Mouse (Mus musculus) c-Kit-positive CD71-negative TER-119-negative erythroid progenitor cells, embryonic 14.5 days (primary cell): ENCODE results near the gene Irf2bp1.

Source experiments
- DNase-seq: peaks from one replicate; pipeline ENCODE4 v3.0.0-alpha.2; 2013; ENCODE audit warnings: low read depth

Irf2bp1 gene

DNA sequence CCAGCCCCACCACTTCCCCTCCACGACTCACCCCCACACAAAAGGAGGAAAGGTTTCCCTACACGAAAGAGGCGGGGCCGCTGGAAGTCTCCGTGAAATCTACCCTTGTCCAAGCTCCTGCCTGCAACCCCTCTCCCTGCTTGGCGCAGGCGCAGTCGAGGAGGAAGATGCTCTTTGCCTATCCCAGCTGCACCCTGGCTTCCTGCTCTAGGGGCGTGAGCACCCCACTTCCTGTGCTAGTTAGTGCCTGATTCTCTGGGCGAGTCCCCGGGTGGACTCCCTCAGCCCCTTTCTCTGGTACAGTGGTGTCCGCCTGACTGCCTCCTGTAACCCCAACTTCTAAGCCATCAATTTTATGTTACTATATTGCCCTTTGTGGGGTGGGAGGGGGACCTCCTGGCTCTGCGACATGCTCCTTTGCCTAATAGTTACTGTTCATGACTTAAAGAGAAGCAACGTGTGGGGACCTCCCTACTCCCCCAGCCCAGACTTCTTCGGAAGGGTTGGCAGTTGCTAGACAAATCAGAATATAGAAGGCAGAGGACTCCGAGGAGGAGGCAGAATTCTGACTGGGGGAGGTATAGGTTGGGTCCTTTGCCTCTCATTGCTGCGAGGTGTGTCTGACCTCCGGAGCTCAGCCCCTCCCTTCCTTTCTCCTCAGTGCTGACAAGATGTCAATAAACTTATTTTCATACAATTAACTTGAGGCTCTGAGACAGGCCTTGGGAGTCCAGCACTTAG, 2.6 kb upstream of the Irf2bp1 start:
- DNase-seq: peak; percentile 73

DNA sequence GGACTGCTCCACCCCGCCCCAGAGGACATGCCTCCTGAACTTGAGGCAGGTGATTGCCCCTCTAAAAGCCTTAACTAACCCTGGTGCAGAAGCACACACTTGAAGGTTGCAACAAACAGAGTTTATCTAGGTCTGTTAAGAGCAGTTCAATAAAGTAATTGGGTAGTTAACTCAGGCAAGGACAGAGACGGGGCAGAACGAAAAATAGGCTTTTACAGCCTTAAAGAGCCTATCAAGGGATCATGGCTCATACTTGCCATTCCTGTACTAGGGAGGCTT, 2.1 kb upstream of the Irf2bp1 start:
- DNase-seq: no peak

DNA sequence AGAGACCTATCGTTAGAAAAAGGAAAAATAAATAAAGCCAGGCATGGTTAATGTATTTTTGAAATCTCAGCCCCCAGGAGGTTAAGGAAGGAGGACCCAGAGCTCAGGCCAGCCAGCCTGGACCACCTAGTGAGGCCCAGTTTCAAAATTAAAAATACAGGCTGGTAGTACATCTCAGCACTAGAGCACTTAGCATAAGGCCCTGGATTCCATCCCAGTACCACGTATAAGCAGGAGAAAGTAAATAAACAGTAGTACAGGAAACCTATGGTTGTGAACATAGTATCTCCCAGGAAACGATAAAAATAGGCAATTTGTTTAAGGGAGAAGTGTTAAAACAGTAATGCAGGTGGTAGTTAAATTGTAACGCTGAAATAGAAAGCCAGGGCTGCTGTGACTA, 1.7 kb upstream of the Irf2bp1 start:
- no peak for DNase-seq

DNA sequence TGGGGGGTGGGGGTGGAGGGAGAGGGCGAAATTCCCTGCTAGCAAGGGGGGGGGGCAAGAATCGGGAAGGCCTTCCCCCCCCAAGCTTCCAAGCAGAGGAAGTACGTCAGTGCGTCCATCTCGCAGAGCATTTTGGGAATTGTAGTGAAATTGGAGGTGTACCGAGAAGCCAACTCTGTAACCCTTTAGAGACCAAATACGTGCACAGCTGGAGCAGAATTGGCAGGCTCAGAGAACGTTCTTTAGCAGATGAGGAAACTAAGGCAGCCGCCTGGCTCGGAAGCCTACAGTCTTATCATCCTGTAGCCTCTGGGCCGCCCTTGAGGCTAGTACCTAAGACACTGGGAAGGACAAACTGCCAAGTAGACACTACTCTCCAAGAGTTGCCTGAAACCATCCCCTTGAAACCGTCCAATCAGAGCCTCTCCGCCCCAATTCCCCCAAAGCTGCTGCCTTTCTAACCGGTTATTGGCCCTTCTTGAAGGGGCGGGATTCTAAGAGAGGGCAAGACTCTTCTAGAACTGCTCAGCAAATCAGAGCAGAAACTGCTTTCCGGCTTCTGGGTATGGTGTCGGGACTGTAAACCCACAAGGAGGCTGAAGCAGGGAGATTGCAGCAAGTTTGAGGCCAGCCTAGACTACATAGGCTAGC, 871 bp upstream of the Irf2bp1 start:
- DNase-seq: peak; percentile 77

DNA sequence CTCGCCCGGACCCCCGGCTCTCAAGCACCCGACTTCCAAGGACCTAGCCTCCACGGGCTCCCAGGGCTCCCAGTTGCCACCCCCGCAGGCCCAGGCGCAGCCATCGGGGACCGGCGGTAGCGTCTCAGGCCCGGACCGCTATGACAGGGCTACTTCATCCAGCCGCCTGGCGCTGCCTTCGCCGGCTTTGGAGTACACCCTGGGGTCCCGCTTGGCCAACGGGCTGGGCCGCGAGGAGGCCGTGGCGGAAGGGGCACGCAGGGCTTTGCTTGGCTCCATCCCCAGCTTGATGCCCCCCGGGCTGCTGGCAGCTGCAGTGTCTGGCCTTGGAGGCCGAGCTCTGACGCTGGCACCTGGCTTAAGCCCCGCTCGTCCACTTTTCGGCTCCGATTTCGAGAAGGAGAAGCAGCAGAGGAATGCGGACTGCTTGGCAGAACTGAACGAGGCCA, 811 bp downstream of the Irf2bp1 start:
- DNase-seq: no peak

DNA sequence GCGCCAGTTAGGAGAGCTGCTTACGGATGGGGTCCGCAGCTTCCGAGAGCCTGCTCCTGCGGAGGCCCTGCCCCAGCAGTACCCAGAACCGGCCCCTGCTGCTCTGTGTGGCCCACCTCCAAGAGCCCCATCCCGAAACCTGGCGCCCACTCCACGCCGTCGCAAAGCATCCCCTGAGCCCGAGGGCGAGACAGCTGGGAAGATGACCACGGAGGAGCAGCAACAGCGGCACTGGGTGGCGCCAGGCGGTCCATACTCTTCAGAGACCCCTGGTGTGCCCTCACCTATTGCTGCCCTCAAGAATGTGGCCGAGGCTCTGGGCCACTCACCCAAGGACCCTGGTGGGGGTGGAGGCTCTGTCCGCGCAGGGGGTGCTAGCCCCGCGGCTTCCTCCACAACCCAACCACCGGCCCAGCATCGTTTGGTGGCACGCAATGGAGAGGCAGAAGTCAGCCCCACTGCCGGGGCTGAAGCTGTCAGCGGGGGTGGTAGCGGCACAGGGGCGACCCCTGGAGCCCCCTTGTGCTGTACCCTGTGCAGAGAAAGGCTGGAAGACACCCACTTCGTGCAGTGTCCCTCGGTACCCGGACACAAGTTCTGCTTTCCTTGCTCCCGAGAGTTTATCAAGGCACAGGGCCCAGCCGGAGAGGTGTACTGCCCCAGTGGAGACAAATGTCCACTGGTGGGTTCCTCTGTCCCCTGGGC, 1.7 kb downstream of the Irf2bp1 start:
- no peak for DNase-seq

DNA sequence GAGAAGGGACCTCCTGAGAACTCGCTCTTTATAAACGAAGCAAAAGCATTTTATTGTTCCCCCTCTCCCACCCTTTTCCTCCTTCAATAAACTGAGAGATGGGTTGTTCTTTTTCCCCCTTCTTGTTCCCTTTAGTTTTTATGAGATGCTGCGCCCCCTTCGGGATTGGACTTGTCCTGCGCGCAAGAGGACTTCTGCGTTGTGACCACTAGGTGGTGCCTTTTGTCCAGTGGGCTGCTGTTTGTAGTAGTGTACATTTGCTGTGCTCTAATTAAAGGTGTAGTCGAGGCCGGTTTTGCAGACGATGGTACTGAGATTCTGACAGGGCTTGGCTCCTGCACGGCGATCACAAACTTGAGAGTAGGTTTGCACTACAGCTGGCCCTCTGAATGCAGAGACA, 2.6 kb downstream of the Irf2bp1 start:
- peak; percentile 88 for DNase-seq

DNA sequence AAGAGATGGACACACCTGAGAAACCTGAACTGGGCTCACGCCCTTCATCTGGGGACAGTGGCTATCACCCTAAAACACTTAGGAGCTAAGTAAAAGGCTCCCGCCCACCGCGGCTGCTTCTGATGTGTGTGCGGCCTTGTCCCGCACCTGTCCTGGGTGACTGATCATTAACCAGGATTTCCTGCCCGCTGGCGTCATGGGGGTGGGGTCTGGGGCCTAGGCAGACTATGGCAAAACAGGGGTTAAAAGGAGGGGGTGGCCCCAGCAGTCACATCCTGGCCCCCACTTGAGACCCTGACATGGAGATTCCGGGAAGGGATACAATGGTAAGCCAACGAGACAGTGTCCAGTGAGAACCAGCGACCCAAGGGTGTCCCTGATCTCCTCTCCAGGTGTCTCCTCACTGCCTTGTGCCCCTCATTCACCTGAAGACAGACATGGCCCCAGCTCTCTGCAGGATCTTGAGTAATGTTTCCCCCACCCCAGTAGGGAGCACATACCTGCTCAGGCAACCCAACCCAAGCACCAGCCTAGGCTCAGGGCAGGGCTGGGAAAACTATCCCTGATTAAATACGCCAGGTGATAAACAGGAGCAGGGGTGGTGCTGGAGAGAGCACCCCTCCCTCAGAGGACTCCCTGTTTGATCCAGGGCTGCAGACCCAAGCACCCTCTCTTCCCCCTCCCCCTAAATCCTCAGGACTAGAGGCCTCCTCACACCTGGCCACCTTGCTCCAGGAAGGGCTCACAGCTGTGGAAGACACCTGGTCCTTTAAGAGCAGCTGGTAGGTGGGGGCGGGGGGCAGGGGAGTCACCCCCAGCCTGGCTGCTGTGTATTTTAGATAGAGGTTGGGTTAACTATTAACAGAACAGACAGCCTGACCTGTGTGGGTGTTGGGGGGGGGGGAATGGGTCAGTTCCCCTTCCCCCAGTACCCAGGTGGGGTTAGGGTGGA, 3.5 kb downstream of the Irf2bp1 start:
- DNase-seq: no peak

DNA sequence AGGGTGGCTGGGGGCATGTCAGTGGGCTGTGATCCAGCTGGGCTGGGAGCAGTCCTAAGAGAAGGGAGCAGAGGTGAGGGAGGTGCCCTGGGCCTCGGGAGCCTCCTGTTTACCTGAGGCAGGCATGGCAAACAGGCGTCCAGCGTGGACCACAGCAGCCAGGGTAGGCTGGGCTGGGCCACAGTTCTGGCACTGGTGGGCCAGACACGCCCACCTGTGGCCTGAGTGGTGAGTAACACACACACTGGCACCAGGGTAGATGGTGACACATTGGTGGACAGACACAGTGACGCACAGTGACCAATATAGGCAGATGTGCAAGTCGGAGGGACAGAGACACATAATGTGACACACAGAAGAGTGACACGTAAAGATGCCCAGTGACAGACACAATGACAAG, 6.7 kb downstream of the Irf2bp1 start:
- DNase-seq: no peak

DNA sequence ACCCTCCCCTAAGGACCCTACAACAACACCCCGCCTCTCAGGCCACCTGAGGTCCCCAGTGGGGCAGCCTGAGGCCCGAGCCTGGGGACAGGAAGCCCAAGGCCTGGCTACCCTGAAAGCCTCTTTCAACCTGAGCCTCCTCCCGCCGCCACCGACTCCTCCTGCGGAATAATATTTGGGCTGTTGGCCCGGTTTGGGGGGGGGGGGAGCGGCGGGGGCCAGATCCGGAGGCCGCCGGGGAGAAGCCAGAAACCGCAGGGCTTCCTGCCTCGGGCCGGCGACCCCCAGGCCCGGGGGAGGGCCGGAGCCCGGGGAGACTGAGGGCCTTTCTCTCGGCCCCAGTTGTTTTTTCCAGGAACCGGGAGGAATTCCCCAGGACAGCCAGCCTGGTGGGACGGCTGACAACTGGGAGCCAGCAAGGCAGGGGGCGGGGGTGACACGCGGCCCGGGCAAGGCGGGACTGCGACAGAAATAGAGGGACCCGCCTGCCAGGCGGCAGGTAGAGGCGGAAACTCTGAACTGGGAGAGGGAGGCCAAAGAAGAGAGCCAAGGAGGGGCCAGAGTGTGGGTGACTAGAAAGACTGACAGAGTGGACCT, 8.3 kb downstream of the Irf2bp1 start:
- no peak for DNase-seq

DNA sequence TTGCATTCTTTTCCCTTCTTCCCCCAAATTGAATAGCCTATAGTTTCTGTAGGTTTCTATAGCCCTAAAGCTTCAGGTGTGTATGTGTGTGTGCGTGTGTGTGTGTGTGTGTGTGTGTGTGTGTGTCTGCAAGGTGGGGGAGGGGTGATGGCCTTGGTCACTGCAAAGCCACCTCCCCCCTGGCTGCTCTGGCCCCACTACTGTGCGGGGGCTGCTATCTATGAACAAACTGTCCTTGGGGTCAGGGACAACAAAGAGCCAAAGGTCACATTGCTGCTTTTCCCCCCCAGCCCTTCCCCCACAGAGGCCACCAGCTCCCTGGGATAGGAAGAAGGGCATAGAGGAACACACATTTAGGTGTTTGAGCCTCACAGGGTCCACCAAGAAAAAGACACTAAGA, 9.0 kb downstream of the Irf2bp1 start:
- no peak for DNase-seq

DNA sequence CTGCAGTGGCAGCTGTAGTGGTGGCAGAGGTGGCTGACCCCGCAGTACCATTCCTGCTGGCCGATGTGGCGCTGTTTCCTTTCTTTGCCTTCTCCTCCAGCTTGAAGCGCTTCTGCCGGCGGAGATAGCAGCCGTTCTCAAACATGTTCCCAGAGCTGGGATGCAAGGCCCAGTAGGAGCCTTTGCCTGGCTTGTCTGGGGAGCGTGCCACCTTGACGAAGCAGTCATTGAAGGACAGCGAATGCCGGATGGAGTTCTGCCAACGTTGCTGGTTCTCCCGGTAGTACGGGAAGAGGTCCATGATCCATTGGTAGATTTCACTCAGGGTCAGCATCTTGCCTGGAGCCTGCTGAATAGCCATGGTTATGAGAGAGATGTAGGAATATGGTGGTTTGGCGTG, 10.6 kb downstream of the Irf2bp1 start:
- no peak for DNase-seq

DNA sequence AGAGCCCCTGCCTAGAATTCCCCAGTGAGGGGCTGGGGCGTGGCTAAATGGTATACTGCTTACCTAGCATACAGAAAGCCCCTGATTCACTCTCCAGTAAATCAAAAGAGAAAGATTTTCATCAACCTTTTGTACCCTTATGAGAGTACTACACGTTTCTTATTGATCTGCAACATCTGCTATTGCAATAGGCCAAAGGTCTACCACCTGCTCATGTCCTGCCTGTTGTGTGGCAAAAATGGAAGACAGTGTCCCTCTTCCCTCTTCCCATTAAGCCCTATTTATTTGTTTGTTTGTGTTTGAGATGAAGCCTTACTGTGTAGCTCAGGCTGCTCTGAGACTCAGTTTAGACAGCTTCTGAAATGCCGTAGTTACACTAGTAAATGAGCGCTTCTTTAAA, 12.2 kb downstream of the Irf2bp1 start:
- DNase-seq: no peak

DNA sequence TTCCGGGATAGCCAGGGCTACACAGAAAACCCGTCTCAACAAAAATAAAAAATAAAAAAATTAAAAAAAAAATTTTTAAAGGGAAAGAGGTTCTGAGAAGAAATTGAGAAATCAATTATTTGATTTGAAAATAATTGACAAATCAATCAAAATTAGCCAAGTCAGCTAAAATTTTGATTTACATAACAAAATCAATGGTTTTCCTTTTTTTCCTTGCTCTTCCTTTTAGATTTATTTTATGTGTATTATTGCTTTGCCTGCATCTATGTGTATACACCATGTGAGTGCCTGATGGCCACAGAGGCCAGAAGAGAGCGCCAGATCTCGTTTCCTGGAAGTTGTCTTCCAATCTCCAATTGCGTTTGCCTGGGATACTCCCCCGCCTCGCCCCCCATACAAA, 14.1 kb downstream of the Irf2bp1 start:
- DNase-seq: no peak

DNA sequence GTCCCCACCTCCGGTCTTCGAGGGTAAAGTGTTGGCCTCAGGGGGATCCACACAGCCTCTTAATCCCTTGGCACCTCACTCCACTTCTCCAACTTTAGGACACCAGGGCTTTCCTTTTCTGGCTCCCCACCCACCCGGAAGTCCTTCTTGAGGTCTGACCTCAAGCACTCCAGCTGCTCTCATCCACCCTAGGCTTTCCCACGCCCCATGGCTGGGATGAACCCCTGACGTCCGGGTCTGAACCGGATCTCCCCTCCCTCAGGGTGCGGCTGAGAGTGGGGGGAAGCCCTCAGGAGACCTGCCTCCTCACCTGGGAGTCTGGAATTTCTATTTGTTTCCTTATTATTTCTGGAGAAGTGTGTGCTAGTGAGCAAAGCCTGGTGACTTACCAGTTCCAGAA, 17.2 kb downstream of the Irf2bp1 start:
- no peak for DNase-seq

DNA sequence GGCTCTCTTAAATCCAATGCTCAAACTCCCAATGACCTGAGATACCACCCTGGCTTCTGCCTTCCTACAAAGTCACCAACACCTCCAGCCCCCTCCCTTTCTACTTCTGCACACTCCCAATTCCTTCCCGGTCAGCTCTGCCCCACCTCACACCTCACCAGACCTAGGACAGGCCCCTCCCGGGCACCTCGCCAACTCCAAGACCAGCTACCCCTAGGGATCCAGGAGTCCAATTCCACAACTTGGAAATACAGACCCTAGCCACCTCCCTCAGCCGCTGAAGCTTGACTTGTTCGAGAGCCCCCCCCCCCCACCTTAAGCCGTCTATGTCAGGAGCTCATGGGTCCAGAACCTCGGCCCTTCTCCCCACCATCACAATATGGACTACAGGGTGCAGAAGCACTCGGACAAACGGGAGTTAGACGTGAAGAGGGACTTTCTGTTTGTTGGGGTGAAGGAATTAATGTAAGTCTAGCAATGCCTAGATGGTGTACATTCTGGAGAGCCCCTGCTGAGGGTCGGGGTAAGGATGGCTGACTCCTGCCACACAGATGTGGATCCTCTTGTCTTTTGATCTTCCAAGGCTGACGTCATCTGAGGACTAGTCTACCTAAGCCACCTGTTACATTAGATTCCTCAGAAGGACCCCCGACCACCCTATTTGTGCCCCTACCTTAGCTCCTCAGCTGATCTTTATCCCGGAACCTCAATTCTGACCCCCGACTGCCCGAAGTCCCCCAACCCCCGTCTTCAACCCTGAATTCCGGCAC, 18.5 kb downstream of the Irf2bp1 start:
- DNase-seq: no peak

DNA sequence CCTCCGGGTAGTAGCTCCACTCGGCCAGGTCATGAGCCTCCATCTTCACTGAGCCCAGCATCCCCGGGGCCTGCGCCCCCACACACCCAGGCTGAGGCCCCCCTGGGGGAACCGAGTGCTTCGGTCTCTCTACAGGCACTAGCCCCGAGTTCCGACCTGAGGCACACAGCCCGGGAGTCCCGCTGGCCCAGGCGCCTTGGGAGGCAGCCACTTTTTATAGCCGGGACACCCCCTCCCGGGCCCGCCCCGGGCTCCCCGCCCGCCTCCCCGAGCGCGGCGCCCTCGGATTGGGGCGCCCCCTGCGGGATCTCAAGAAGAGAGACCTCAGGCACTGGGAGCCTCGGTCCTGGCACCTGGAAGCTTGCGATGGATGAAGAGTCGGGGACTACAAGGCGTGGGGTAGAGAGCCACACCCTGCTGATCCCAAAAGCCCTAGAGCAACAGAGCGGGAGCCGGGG, 19.5 kb downstream of the Irf2bp1 start, which contains the start of gene Foxa3:
Gene Foxa3 (minus strand): TSS at position 182 of the 458 bp plus-strand sequence.
- DNase-seq: no peak

DNA sequence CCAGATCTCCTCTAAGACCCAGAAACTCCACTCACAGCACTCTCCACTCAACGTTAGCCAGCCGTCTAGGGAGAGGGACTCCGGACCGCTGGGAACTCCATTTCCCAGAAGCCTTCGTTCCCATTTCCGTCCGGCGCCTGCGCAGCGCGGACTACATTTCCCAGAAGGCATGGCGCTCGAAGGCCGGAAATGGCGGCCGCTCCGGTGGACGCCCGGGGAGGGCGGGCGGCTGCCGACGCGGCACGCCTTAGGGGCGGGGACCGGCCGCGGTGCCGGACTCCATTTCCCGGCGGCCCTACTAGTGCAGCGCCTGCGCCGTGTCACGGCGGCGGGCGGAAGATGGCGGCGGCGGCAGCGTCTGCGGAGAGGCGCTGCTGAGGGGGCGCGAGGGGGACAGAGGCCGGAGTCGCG, 20.3 kb downstream of the Irf2bp1 start, which contains the start of gene Sympk:
Gene Sympk (plus strand): TSS at position 282 of the 411 bp plus-strand sequence.
- peak; percentile 87 for DNase-seq

DNA sequence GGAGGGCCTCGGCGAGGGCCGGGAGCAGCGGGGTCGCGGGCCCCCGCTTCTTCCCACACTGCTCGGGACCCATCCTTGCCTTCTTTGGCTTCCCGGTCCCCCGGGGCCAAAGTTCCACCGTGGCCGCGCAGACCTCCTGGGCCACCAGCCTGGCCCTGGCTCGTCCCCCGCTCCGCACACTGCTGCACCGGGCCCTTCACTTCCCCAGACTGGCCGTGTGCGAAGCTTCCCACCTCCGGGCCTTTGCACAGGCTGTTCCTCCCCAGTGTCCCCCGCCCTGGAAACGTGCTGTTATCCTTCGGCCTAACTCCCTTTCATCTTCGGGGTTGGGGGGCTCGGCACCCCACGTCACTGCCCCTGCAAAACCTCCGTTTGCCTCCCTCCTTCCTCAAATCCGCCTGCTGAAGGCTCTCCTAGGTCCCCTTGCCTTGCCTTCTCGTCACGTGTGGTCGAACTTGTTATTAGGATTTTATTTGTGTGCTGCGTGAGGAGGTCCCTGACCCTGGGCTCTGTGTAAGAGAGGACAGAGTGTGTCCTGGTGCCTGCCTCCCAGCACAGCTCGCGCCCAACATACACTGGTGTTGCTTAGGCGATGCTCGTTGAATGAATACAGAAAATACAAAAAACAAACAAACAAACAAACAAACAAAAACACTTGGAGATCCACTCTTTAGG, 20.9 kb downstream of the Irf2bp1 start:
- no peak for DNase-seq

DNA sequence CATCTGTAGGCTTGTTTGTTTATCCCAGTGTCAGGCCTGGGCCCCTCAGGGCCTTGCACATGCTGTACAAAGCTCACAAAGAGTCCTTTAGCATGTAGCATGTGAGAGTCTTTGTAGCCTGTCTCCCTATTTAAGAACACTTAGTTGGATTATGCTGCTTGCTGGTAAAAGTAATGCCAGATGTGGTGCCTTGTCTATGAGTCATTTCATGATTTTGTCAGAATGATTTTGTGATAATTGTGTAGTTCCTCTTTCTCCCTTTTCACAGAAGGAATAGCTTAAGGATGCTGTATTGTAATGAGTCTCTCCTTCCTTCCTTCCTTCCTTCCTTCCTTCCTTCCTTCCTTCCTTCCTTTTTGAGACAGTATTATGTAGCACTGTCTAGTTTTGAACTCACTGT, 24.2 kb downstream of the Irf2bp1 start:
- no peak for DNase-seq
